Mouse (Mus musculus): ENCODE measurements around the gene Smad1. TPM values are rescaled to one million over a fixed set of nuclear protein-coding genes. Genes with fewer than 3 reads are reported as not detected.

The Smad1 gene
- polyA plus RNA-seq, 1 experiment from 2014 or later, result 39.6 TPM

- no peak overlapping the region for H3K27ac ChIP-seq
- no peaks in the 10 kb centered on the region for H3K4me1 ChIP-seq
- DNase-seq (ENCODE audit: low spot score), result no peak
- no peaks in the 10 kb centered on the region for H3K9me3 ChIP-seq (replicated peaks)
- no peaks in the 10 kb centered on the region for H3K27me3 ChIP-seq (ENCODE audit: low read depth, poor library complexity, severe bottlenecking)
- no peak overlapping the region for H3K4me3 ChIP-seq
- H3K36me3 ChIP-seq, result peaks cover 68% of the 10 kb centered on the region
- WGBS, result 95% methylated on average over 10 of the region's 10 CpGs
These were observed 60.7 kb downstream of the Smad1 start for GRCm38 (mm10) chr8:79338619-79339018.

GRCm38 (mm10) chr8:79332109-79332900 lies 67.0 kb downstream of the Smad1 start:
- Histone ChIP-seq H3K36me3 (peaks cover 9% of the 10 kb centered on the region), H3K9me3 (replicated peaks) (no peaks in the 10 kb centered on the region), H3K4me3 (no peak overlapping the region), H3K27ac (no peak overlapping the region), H3K4me1 (peaks cover 1% of the 10 kb centered on the region; the same call in 1 of the 2 replicates), H3K27me3 (ENCODE audit: low read depth, poor library complexity, severe bottlenecking) (no peaks in the 10 kb centered on the region)
- 92% methylated on average over 22 of the region's 22 CpGs for WGBS
- no peak for DNase-seq (ENCODE audit: low spot score)

- H3K4me3 ChIP-seq, result no peak overlapping the region
- no peaks in the 10 kb centered on the region for H3K27me3 ChIP-seq (ENCODE audit: low read depth, poor library complexity, severe bottlenecking)
- no peak overlapping the region for H3K27ac ChIP-seq
- WGBS, result 87% methylated on average over 2 of the region's 2 CpGs
- no peak for DNase-seq (ENCODE audit: low spot score)
- no peaks in the 10 kb centered on the region for H3K9me3 ChIP-seq (replicated peaks)
- H3K36me3 ChIP-seq, result peaks cover 5% of the 10 kb centered on the region; the same call in 1 of the 2 replicates
- peaks cover 4% of the 10 kb centered on the region; the same call in 1 of the 2 replicates for H3K4me1 ChIP-seq
These were observed 67.7 kb downstream of the Smad1 start for GRCm38 (mm10) chr8:79331571-79331970.

- Histone ChIP-seq H3K9me3 (replicated peaks) (no peaks in the 10 kb centered on the region), H3K4me3 (no peak overlapping the region), H3K4me1 (peaks cover 4% of the 10 kb centered on the region; the same call in 1 of the 2 replicates), H3K27me3 (ENCODE audit: low read depth, poor library complexity, severe bottlenecking) (no peaks in the 10 kb centered on the region), H3K36me3 (peaks cover 5% of the 10 kb centered on the region; the same call in 1 of the 2 replicates), H3K27ac (no peak overlapping the region)
- WGBS, result 82% methylated on average over 9 of the region's 9 CpGs
- no peak for DNase-seq (ENCODE audit: low spot score)
These were observed 68.3 kb downstream of the Smad1 start for GRCm38 (mm10) chr8:79331017-79331416.

GRCm38 (mm10) chr8:79329735-79330134 lies 69.6 kb downstream of the Smad1 start:
- peaks cover 7% of the 10 kb centered on the region; the same call in 1 of the 2 replicates for H3K4me1 ChIP-seq
- WGBS, result 81% methylated on average over 2 of the region's 2 CpGs
- no peaks in the 10 kb centered on the region for H3K9me3 ChIP-seq (replicated peaks)
- H3K27me3 ChIP-seq (ENCODE audit: low read depth, poor library complexity, severe bottlenecking), result no peaks in the 10 kb centered on the region
- peaks cover 5% of the 10 kb centered on the region; the same call in 1 of the 2 replicates for H3K36me3 ChIP-seq
- no peak overlapping the region for H3K27ac ChIP-seq
- no peak for DNase-seq (ENCODE audit: low spot score)
- no peak overlapping the region for H3K4me3 ChIP-seq

GRCm38 (mm10) chr8:79329182-79329581 lies 70.1 kb downstream of the Smad1 start:
- H3K4me1 ChIP-seq, result peaks cover 9% of the 10 kb centered on the region
- H3K4me3 ChIP-seq, result no peak overlapping the region
- H3K9me3 ChIP-seq (replicated peaks), result no peaks in the 10 kb centered on the region
- no peak for DNase-seq (ENCODE audit: low spot score)
- whole genome bisulfite sequencing, result 92% methylated on average over 4 of the region's 4 CpGs
- H3K36me3 ChIP-seq, result peaks cover 5% of the 10 kb centered on the region; the same call in 1 of the 2 replicates
- H3K27ac ChIP-seq, result no peak overlapping the region
- no peaks in the 10 kb centered on the region for H3K27me3 ChIP-seq (ENCODE audit: low read depth, poor library complexity, severe bottlenecking)

- DNase-seq (ENCODE audit: low spot score), result no peak
- 81% methylated on average over 6 of the region's 6 CpGs for WGBS
- no peak overlapping the region for H3K4me3 ChIP-seq
- no peaks in the 10 kb centered on the region for H3K9me3 ChIP-seq (replicated peaks)
- H3K27ac ChIP-seq, result no peak overlapping the region
- no peaks in the 10 kb centered on the region for H3K27me3 ChIP-seq (ENCODE audit: low read depth, poor library complexity, severe bottlenecking)
- H3K4me1 ChIP-seq, result peaks cover 18% of the 10 kb centered on the region
- H3K36me3 ChIP-seq, result no peaks in the 10 kb centered on the region
These were observed 73.8 kb downstream of the Smad1 start for GRCm38 (mm10) chr8:79325510-79325909.

GRCm38 (mm10) chr8:79324928-79325327 lies 74.4 kb downstream of the Smad1 start:
- no peak for DNase-seq (ENCODE audit: low spot score)
- WGBS, result 88% methylated on average over 5 of the region's 5 CpGs
- no peaks in the 10 kb centered on the region for H3K27me3 ChIP-seq (ENCODE audit: low read depth, poor library complexity, severe bottlenecking)

GRCm38 (mm10) chr8:79324036-79324435 lies 75.3 kb downstream of the Smad1 start:
- H3K27me3 ChIP-seq (ENCODE audit: low read depth, poor library complexity, severe bottlenecking), result no peaks in the 10 kb centered on the region
- DNase-seq (ENCODE audit: low spot score), result no peak
- H3K36me3 ChIP-seq, result no peaks in the 10 kb centered on the region
- H3K27ac ChIP-seq, result no peak overlapping the region
- H3K4me1 ChIP-seq, result peaks cover 18% of the 10 kb centered on the region
- H3K4me3 ChIP-seq, result no peak overlapping the region
- WGBS, result 67% methylated on average over 3 of the region's 3 CpGs
- no peaks in the 10 kb centered on the region for H3K9me3 ChIP-seq (replicated peaks)

More at GRCm38 (mm10) chr8:79324928-79325327, 74.4 kb downstream of the Smad1 start:
- peaks cover 18% of the 10 kb centered on the region for H3K4me1 ChIP-seq
- H3K4me3 ChIP-seq, result no peak overlapping the region
- no peaks in the 10 kb centered on the region for H3K9me3 ChIP-seq (replicated peaks)
- no peak overlapping the region for H3K27ac ChIP-seq
- no peaks in the 10 kb centered on the region for H3K36me3 ChIP-seq

GRCm38 (mm10) chr8:79323121-79323520 lies 76.2 kb downstream of the Smad1 start:
- H3K4me3 ChIP-seq, result no peak overlapping the region
- H3K27ac ChIP-seq, result no peak overlapping the region
- DNase-seq (ENCODE audit: low spot score), result no peak
- no peaks in the 10 kb centered on the region for H3K9me3 ChIP-seq (replicated peaks)
- H3K36me3 ChIP-seq, result no peaks in the 10 kb centered on the region
- H3K27me3 ChIP-seq (ENCODE audit: low read depth, poor library complexity, severe bottlenecking), result no peaks in the 10 kb centered on the region
- H3K4me1 ChIP-seq, result peaks cover 18% of the 10 kb centered on the region
- 63% methylated on average over 7 of the region's 7 CpGs for WGBS

- DNase-seq (ENCODE audit: low spot score), result no peak
- Histone ChIP-seq H3K9me3 (replicated peaks) (no peaks in the 10 kb centered on the region), H3K27me3 (ENCODE audit: low read depth, poor library complexity, severe bottlenecking) (no peaks in the 10 kb centered on the region), H3K4me1 (no peaks in the 10 kb centered on the region), H3K4me3 (no peak overlapping the region), H3K36me3 (no peaks in the 10 kb centered on the region), H3K27ac (no peak overlapping the region)
- WGBS, result 64% methylated on average over 2 of the region's 2 CpGs
These were observed 88.5 kb downstream of the Smad1 start for GRCm38 (mm10) chr8:79310801-79311200.

GRCm38 (mm10) chr8:79305941-79306340 lies 93.4 kb downstream of the Smad1 start:
- 66% methylated on average over 5 of the region's 5 CpGs for WGBS
- Histone ChIP-seq H3K36me3 (no peaks in the 10 kb centered on the region), H3K27me3 (ENCODE audit: low read depth, poor library complexity, severe bottlenecking) (no peaks in the 10 kb centered on the region), H3K4me1 (peaks cover 4% of the 10 kb centered on the region; the same call in 1 of the 2 replicates), H3K9me3 (replicated peaks) (no peaks in the 10 kb centered on the region), H3K27ac (no peak overlapping the region), H3K4me3 (no peak overlapping the region)
- no peak for DNase-seq (ENCODE audit: low spot score)

- no peaks in the 10 kb centered on the region for H3K27me3 ChIP-seq (ENCODE audit: low read depth, poor library complexity, severe bottlenecking)
- peaks cover 4% of the 10 kb centered on the region; the same call in 1 of the 2 replicates for H3K4me1 ChIP-seq
- H3K4me3 ChIP-seq, result no peak overlapping the region
- H3K9me3 ChIP-seq (replicated peaks), result no peaks in the 10 kb centered on the region
- no peak overlapping the region for H3K27ac ChIP-seq
- 85% methylated on average over 3 of the region's 3 CpGs for WGBS
- no peak for DNase-seq (ENCODE audit: low spot score)
- no peaks in the 10 kb centered on the region for H3K36me3 ChIP-seq
These were observed 97.8 kb downstream of the Smad1 start for GRCm38 (mm10) chr8:79301548-79301947.
